Mouse (Mus musculus) mesoderm, embryonic 11.5 days (tissue): Measurements from ENCODE around the gene 1700029J07Rik.
A peak's percentile ranks its signal among the peaks of the same experiment; 100 is the strongest.

Source experiments
- DNase-seq: peaks from one replicate; pipeline ENCODE4 v3.0.0-alpha.2; 2012; ENCODE audit warnings: low read depth, low spot score

1700029J07Rik gene

DNA sequence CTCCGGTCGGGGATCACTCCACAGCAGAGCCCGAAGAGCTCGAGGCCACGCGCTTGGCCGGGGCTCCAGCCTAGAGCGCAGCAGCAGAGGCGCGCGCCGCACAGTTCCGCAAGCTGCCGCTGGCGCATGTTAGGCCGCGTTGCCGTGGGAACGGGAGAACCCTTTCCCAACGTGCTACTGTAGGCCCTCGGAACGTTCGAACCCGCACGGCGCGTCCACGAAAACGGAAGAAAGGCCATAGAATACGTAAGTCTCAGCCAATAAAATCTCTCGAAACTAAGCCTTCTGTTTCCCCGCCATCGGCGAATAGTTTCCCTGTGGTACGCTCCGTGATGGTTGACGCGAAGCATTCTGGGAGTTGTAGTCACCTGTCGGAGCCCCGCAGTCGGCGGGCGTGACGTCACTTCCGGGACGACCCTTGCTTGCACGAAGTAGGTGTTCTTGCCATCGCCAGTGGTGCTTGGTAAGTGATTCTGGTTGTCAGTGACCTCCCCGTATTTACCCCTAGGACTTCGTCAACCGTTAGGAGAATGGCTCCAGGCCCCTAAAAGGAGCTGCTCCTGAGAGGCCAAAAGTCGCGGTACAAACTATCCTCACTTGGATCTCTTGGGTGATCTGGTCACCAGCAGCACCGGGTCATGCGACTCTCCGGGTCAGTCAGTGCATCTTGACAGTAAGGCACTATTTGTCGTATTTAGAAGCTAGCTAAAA is at the start of gene 1700029J07Rik, which contains the start of gene Ufsp2:
Gene 1700029J07Rik, minus strand, starts transcription at position 127 of the 711 bp plus-strand sequence.
Gene Ufsp2, plus strand, starts transcription at position 403 of the 711 bp plus-strand sequence.
- peak; percentile 99 for DNase-seq

DNA sequence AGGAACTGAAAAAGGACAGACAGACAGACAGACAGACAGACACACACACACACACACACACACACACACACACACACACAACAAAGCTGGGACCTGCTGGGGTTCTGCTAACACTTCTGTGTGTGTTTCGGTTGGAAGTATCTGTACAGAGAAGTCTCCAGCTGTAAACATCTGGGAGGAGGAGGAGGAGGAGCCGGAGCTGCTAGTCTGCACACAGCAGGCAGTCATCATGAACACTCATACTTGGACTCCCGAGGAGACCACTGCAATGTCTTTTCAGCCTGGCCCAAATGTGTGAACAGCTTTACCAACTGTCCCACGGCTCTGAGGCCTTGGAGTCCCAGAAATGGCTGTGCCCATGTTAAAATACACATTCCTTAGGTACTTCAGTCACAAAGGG is 49.3 kb upstream of the 1700029J07Rik start:
- peak; percentile 7 for DNase-seq

DNA sequence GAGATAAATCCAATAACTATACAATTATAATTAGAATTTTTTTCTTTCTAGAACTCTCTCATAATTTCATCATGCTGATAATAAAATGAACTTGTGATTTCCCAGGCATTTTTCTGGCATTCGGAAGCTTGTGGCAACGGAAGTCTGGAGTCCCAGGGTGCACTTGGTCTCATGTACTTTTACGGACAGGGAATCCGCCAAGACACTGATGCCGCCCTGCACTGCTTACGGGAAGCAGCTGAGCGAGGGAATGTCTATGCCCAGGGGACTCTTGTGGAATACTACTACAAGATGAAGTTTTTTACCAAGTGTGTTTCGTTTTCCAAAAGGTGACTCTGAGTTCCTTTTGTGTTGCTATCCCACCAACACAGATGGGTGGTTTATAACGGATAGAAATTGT is 47.7 kb upstream of the 1700029J07Rik start:
- DNase-seq: no peak

DNA sequence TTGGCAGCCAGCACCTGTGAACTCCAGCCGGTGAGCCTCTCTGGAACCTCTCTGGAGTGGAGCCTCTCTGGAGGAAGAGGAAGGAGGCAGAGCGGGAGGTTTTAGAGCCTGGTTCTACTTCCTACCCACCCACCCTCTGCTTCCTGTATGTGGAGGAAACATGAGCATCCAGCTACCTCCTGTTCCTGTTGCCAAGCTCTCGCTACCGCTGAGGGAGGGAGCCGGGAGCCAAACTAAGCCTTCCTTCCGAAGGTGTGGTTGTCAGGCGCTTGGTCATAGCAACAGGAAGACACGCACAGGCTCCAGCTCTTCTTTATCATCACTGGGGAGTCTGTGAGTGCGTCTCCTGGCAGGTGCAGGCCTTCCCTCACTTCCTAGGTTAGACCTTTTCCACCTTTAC is 47.2 kb upstream of the 1700029J07Rik start:
- DNase-seq: no peak

DNA sequence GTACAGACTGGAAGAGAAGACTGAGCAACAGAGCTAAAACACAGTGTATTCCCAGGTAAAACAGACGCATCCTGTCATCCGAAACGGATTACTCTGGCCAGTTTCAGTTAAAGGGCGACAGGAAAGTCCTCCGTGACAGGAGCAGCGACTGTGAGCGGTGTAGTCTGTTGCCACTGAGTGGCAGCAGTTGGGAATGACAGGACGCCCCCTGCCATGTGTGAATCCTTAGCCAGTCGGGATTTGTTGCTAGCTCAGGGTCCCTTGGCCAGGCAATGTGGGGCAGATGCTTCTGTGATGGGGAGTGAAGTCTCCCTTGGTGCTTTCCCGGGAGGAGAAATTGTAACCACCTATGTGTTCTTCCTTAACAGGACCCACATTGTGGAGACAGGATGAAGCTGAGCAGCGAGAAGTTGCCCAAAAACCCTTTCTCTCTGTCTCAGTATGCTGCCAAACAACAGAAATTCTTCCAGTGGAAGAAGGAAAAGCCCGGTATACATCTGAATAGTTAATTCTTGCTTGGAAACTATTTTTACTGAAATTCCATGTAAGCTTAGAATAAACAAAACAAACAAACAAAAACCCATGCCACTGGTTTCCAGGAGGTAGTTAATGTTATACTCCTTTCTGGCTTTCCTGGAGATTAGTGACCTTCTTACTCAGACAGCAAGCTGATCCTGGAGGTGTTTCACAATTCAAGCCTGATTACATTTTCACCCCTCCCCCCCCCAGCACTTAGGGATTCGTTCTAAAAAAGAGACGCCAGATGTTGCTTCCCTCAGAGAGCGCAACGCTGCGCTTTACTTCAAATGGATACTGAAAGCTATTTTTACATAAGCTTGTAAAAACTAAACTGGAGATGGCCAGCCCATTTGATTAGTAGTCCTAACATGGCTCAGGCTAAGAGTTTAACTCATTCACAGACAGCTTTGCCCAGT is 36.0 kb upstream of the 1700029J07Rik start:
- DNase-seq: peak; percentile 15

DNA sequence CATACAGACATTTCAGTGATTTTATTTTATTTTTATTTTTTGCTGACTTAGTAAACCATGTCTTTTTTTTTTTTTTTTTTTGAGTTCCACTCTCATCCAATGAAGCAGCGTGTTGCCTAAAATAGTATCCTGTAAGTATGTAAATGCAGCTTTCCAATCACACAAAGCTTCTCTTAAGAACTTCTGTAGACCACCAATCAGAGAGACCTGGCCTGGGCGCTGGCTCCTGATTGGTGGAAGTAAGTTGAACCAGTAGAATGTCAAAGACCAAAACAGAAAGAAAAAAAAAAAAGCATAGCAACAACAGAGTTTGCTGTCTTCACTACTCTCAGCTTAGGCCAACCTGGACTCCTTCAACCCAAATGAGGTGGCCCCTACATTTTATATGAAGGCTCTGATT is 35.3 kb upstream of the 1700029J07Rik start:
- DNase-seq: peak; percentile 17

DNA sequence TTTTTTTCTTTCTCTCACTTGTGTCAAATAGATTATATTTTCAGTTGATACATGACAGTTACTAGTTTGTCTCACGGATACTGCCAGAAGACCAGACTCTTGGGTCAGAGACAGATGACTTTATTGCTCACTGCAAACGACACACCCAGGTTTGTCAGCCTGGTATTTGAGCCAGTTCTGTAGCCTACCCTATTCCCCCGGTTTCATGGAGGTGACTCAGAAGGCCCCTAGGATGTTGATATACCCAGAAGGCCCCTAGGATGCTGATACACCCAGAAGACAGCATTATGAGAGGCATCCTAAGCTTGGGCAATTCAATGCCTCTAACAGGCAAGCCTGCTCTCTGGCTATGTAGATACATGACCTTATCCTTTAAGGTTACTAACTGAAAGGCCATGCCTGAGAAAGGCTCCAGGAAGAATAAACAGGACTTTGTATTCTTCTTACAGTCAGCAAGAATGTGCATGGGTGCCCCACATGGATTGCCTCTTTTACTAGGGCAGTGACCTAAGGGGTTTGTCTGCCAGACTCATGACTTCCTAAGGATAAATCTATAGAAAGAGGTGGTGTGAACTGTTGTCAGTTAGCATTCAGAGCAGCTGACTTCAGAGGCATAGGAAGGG is 32.1 kb upstream of the 1700029J07Rik start:
- DNase-seq: no peak

DNA sequence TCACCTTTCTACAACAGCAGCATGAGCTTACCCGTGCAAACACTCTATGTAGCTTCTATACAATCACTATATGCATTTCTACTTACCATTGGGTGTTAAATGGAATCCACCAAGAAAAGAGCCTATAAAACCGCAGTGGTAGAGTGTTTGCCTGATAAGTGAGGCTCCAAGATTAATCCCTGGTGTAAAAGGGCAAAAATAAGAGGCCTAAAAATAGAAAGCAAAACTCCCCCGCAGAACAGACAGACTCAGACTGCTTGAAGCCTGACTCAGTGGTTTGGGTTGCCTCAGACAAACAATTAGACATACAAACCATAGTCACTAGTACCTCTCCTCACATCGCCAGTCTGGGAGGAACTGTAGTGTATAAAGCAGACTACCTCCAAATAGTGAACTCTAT is 30.5 kb upstream of the 1700029J07Rik start, which contains the start of gene Ankrd37:
Gene Ankrd37, minus strand, starts transcription at position 112 of the 400 bp plus-strand sequence.
- no peak for DNase-seq

DNA sequence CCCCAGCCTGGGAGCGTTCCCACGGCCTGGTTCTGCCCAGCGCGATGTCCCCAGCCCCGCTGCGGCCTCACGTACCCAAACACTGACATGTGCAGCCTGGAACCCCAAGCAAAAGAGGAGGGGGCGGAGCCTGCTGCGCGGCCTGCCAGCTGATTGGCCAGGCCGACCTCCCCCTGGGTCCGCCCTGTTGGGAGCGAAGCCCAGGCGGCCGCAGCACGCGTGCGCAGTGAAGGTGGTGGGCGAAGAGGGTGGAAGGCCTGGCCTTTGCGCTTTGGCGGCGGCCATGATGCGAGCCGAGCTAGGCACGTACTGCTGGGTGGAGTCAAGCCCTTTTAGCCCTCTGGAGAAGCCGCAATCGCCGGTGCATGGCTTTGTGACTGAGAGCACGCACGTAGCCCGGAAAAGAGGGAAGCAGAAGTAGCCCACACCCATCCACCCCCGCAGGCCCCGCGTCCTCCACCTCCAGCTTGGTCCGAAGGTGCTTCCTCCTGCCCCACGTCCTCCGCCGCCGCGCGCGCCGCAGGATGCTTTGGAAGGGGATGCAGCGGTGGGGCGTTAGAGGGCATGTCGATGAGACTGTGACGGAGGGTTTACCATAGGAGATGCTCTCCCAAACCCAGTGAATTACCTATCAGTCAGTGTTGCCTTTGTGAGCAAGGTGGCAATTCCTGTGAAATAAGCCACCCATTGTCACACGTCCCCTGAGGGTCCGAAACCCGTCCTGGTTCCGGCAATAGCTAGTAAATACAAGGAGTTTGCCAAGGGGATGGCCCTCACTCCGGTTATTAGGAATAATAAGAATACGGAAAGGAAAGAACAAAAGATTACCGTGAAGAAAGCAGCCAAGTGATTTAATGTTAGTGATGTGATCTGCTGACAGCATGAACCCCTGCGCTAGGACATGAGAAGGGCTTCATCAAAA is 25.0 kb upstream of the 1700029J07Rik start:
- peak; percentile 99 for DNase-seq

DNA sequence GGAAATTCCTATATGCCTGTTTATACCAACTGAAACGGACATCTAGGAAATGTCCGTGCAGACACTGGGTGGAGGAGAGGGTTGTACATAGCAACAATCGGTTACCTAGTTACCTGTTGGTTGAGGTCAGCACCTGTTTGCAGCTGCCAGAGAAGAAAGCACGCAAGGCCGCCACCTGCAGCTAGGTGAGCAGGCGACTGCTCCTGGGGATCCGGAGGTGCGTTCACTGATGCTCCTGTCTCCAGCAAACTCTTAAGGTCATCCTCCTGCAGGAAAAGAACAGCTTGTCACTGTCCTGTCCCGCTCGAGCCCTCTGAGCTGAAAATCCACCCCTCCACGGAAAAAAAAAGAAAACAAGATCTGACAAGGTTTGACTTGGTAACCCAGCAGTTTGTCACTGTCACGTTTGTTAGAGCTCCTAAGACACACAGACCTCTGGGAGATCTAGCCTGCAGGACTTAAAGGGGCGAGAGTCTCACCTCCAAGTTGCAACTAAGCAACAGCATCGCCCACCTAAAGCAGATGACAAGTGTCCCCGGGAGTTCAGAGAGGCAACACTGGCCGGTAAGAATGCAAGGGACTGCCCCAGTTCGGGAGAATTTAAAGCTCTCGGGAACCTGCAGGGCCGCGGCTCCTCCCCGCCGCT is 24.2 kb upstream of the 1700029J07Rik start, which contains the start of gene Lrp2bp:
Gene Lrp2bp, plus strand, starts transcription at position 166 of the 646 bp plus-strand sequence.
- no peak for DNase-seq

DNA sequence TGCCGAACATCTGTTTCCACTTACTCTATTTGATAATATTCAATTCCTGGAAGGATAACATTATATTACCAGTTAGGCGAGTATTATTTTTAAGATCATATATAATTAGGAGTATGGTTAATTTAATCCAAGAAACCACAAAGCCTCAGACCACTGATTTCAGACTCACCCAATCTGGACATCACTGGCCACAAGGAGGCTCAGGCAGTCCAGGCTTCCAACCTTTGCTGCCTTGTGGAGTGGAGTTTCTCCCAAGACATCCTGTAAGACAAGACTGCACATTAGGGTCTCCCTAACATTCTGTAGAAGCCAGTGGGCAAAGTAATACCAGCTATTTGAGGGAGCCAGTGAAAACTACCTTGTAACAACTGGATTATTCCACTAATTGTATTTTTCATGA is 23.2 kb upstream of the 1700029J07Rik start:
- DNase-seq: no peak

DNA sequence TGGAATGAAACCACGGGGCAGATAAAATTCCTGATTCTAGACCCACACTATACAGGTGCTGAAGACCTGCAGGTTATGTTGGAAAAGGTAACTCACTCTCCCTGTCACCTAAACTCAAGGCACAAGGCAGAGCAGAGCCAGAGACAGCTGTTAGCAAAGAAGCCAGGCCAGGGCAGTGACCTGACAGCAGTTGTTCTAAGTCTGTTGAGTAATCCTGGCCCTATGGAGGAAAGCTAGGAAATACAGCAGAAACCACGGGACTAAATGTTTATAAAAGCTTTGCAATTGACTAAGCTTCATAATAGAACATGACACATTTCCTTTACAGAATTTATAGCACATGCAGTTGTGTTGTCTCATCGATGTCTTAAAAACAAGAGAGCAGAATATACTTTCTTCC is 20.5 kb upstream of the 1700029J07Rik start:
- DNase-seq: no peak

DNA sequence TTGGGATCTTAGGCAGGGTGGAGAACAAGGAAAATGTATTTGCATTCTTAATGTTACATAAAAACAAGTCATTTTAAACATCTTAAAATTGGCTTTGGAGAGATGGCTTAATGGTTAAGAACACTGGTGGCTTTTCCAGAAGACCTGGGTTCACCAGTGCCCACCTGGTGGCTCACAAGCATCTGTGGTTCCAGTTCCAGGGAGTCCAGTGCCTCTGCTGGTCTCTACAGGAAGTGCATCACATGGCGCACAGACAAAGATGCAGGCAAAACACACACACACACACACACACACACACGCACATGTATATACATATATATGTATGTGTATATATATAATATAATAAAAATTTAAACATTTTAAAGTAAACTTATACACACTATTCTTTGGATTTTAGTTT is 19.1 kb upstream of the 1700029J07Rik start:
- no peak for DNase-seq

DNA sequence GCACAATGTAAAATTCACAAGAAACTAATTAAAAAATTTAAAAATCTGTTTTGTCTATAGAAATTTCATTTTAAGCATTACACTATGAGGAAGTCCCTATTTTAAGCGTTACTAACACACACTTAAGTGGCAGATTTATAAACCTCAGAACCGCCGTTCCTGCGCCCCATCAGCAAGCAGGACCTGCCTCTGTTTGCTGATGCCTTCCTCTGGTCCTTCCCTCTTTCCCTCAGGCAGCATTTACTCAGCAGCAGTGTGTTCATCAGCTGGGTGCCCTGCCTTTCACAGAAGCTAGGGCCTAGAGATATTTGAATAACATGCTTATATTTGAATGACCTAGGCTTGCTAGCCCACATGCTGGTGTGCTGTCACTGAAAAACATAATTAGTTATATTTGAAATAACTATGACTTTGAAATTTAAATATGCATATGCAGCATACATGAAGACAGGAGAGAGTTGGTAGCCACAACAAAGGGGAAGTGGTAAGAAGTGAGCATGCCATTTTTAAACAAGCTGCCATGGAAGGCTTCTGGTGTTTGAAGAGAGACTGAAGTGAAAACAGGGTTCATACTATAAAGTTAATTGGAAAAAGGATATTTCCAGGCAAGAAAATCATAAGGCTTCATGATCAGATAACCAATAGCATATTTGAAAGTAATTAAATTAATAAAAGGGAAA is 15.7 kb upstream of the 1700029J07Rik start:
- DNase-seq: no peak

DNA sequence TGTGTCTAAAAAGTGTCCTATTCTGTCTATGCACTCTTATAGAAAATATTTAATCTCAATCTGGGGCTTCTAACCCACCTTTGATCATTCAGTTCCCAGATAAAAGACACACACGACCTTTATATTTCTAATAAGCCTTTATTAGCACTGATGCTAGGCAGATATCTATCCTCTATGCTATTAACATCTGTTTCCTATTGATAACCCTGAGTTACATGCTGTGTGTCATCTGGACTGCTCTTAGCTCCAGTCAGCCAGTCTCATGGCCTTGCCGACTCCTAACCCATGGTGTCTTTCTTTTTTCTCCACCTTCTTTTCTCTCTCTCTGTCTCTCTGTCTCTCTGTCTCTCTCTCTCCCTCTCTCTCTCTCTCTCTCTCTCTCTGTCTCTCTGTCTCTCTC is 13.1 kb upstream of the 1700029J07Rik start:
- no peak for DNase-seq

DNA sequence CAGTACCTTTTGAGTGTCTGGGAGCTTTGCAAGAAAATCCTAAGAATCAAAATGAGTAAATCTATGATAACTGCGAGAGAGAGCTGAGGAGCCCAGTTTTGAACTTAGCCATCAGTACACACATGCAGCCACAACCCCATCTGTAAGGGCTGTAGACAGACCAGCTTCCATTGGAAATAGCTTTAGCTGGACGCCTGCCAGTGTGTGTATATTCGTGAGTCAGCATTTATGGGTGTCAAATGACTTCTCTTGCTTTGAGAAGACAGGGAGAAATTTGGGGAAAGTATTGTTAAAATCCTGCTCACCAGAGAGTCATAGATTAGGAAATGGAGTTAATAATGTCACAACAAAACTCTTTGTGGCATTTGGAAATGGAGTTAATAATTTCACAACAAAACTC is 11.6 kb upstream of the 1700029J07Rik start:
- DNase-seq: no peak

DNA sequence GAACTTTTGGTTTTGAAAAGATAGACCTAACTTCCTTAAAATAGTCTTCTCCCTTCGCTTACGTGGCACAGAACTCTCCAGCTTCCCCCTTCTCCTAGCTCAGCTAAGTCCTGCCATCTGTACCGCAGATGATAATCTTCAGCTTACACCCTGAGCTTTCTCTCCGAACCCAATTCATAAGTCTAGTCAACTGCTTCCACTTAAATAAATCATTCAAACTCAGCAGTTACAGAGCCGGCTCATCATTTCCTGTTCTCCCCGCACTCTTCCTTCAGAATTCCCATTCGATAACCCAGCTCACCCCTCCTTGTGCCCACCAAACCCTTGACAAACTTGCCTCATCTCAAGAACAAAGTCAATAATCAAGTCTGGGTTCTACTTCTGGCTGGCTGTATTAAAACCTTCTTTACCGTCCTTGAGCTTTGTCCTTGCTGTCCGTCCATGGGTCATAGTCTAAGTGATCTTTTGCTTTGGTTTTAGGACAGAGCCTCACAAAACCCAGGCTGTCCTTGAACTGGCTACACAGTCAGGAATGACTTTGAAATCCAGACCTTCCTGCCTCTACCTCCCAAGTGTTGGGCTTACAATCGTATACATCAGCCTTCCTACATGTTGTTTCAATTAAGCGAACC is 901 bp upstream of the 1700029J07Rik start:
- no peak for DNase-seq

DNA sequence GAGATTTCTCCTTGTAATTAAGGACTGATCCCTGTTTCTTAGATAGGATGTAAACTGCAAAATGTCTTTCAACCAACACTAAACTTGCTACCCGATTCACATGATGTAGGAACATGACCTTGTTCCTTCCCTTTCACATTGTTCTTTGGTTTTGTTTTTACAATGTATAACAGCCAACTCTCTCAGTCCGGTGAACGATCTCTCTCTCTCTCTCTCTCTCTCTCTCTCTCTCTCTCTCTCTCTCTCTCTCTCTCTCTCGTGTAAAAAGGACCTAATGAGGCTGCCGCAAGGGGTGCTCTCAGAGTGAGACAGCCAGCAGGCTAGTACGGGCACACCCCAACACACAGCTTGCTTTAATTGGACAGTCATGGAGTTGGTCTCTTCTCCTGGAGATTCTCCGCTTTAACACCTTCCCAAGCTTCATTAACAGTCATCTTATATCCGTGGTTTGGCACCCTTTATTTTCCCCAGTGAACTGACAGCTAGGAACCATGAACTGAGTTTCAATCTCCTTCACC is 1.0 kb downstream of the 1700029J07Rik start:
- no peak for DNase-seq

DNA sequence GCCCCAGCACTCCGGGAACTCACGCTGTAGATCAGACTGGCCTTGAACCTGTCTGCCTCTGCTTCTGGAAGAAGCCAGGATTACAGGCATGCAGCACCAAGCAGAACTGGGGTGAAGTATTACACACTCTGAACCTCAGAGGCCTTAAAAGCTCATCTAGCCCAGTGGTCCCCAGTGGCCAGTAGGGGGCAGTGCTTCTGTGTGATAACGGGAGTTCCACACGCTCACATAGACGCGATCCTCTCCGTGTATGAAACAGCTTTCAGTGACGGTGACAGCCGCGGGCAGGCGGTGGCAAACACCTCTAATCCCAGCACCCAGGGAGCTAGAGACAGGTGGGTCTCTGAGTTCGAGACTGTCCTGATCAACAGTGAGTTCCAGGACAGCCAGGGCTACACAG is 4.2 kb downstream of the 1700029J07Rik start:
- DNase-seq: no peak
